Mouse (Mus musculus) ES-E14 (cell line): Measurements from ENCODE around the gene Tubgcp4.
"Not testable (repeated sequence)": the region's sequence is repeated elsewhere in the genome, so short reads cannot be mapped to it uniquely, and the experiment has no call there.

Experiments
- CHD2 ChIP-seq: IDR thresholded peaks from 2 replicates; pipeline ENCODE4 v1.6.1; 2014; ENCODE audit warnings: mild to moderate bottlenecking, low read depth, low read length, inconsistent platforms
- HCFC1 ChIP-seq: IDR thresholded peaks from 2 replicates; pipeline ENCODE4 v1.6.1; 2012; ENCODE audit warnings: low read length, inconsistent platforms, borderline replicate concordance; ENCODE audit not compliant: insufficient read depth
- MAFK ChIP-seq: IDR thresholded peaks from 2 replicates; pipeline ENCODE4 v1.6.1; 2014; ENCODE audit warnings: mild to moderate bottlenecking, low read depth, low read length, inconsistent platforms; ENCODE audit not compliant: insufficient read depth
- ZC3H11A ChIP-seq: IDR thresholded peaks from 2 replicates; pipeline ENCODE4 v1.6.1; 2012; ENCODE audit warnings: low read depth, mild to moderate bottlenecking, inconsistent platforms, low read length, borderline replicate concordance
- ZNF384 ChIP-seq: IDR thresholded peaks from 2 replicates; pipeline ENCODE4 v1.6.1; 2012; ENCODE audit warnings: low read depth, low read length, inconsistent platforms

- TF ChIP-seq HCFC1, ZC3H11A, CHD2, MAFK, ZNF384: not testable (repeated sequence)
Observed at GRCm38 (mm10) chr2:121126302-121126701, 44.2 kb upstream of the Tubgcp4 start.
